Mouse (Mus musculus) cerebellum, postnatal 4 days (tissue): ENCODE measurements at regions not wholly inside any gene's neighbourhood (a gene's known extent, or its start where the extent isn't known, plus 50 kb on each side); places are given as distances from the start of the nearest gene placed in this dataset.

ENCODE experiments used
- DNase-seq, 2 experiments: peaks; one replicate each; pipeline ENCODE4 v3.0.0; 2022; ENCODE audit warnings: low spot score in 2 of 2, mixed read lengths in 1 of 2

GRCm38 (mm10) chr2:117023436-117023835 lies 97.7 kb upstream of the Spred1 start:
- DNase-seq: no peak

- DNase-seq: no peak
Measured at GRCm38 (mm10) chr2:117027071-117027470, 94.1 kb upstream of the Spred1 start.

GRCm38 (mm10) chr2:117028771-117029170 lies 92.4 kb upstream of the Spred1 start:
- DNase-seq: no peak

DNA sequence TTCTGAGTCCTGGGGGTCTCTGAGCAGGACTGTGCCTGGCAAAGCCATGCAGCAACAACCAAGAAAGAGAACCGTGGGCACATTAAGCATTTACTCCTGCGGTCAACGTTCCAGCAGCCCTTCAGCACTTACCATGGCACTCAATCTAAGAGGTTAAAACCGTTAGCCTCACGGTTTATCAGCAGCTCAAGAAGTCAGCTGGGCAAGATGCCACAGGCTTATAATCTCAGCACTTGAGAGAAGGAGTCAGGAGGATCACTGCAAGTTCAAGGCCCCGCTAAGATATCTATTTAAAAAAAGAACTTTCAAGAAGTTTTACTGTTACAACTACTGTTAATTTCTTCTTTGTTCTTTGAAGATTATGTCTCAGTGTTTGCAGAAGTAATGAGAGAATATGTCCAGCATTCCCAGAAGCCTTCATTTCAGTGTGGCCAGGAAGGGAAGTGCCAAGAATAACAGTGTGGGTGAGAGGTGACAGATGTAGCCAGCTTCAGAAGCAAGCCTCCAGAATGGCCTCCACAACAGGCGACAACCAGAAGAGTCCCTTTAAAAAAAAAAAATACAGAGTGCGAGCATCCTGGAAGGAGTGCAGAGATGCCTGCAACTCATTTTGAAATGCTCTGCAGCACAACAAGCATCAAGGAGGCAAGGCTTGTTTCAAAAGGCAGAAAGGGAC lies 84.8 kb upstream of the Spred1 start:
- no peak for DNase-seq

DNA sequence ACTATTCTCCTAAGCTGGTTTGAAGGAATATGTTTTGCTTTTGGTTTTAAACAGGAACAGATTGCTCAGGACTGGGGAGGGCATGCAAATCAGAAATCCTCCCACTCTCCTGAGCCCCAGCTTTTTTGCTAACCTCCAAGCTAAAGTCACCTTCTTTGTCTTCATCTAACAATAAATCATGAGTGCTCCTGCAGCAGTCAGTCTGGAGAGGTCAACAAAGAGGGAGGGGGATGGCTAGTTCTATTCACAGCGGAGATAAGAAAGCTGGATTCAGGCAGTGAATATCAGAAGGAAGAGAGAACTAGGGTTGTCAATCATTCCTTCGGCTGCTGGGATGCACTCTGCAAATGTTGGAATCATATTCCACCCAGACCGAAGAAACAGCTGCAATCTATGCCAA lies 81.0 kb upstream of the Spred1 start:
- DNase-seq: no peak

- DNase-seq: no peak
Measured at GRCm38 (mm10) chr2:117043831-117044230, 77.3 kb upstream of the Spred1 start.

DNA sequence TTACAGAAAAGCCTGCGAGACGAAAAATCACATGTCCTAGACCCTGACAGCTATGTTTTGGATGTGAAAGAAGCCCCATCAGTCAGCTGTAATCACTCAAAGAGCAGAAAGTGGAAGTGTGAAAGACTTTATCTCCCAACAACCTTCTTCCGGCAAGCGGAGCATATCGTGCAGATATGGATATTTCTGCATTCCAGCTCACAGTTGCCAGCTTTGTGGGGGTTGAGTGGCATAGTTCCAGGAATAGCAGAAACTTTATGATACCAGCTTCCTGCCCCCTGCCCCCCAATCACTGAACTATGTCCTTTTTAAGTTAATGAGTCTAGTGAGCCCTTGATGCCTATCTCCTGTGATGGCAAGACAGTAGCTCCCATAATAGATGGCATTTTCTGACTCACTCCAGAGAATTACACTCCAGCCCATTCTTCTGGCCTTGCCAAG lies 72.9 kb upstream of the Spred1 start:
- DNase-seq: no peak

GRCm38 (mm10) chr2:117050061-117050460 lies 71.1 kb upstream of the Spred1 start:
- no peak for DNase-seq

DNA sequence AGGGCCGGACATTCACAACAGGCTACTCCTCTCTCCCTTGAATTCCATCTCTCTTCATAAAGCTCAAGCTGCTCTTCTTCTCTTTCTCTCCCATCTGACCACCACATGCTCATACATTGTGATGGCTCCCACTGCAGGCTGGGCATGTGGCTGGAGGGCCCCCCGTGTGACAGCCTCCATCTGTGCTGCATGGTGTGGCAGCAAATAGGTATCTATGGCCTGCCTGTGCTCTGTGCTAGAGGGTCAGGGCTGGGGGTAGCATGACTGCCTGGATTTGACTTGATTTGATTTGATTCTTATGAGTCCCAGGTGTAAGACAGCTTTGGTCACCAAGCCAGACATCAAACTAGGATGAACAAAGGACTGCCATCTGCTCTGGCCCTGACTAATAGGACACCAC lies 57.0 kb upstream of the Spred1 start:
- no peak for DNase-seq

GRCm38 (mm10) chr2:117070348-117070747 lies 50.8 kb upstream of the Spred1 start:
- DNase-seq: no peak

DNA sequence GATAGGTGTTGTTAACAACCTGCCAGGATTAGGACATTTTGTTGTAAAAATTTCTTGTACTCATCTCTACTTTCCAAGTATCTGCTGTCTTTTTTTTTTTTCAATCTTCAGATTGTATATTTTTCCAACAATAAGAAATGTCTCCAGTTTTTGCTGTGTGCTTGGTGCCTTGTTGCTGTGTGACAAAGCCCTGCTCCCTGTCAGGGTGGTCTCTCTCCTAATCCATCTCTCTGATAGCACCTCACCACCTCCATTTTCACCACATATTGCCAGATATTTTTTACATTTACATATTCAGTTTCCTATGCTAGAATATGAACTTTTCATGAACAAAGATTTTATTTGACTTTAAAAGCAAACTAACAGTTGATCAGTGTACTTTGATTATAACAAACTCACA lies 50.1 kb upstream of the Spred1 start:
- DNase-seq: no peak
